Mouse (Mus musculus) forebrain, embryonic 14.5 days (tissue): ENCODE measurements around the gene Lair1. TPM values are rescaled to one million over a fixed set of nuclear protein-coding genes. Genes with fewer than 3 reads are reported as not detected.

ENCODE experiments used
- polyA plus RNA-seq: library from polyadenylated mRNA; unstranded; fragments of >200 nt; fragmentation: Nextera tagmentation; extraction: Ambion mirVana; gene quantifications from 2 replicates; pipeline ENCODE4 v1.2.1, GENCODE M21; 2014

Lair1 gene
- polyA plus RNA-seq, 1 experiment from 2014 or later, result 1.8 TPM

Other genes with a start within 250 kb of the Lair1 start
- gene Gm15448, start 237.5 kb downstream of the Lair1 start, polyA plus RNA-seq, result not detected in 2 replicates
- not detected in 2 replicates for gene Pira2, start 218.2 kb downstream of the Lair1 start, polyA plus RNA-seq
- gene Gm14548, start 165.1 kb downstream of the Lair1 start, polyA plus RNA-seq, result not detected in 2 replicates
- not detected in 2 replicates for gene Lilra6, start 147.7 kb downstream of the Lair1 start, polyA plus RNA-seq
- gene Ttyh1, start 56.2 kb upstream of the Lair1 start, polyA plus RNA-seq, result 61.6 and 68.0 TPM in 2 replicates
- gene Leng8, start 73.8 kb upstream of the Lair1 start, polyA plus RNA-seq, result 43.0 and 59.2 TPM in 2 replicates
- gene Leng9, start 87.2 kb upstream of the Lair1 start, polyA plus RNA-seq, result 3.1 and 3.9 TPM in 2 replicates
- gene Cdc42ep5, start 101.7 kb upstream of the Lair1 start, polyA plus RNA-seq, result 5.6 and 5.9 TPM in 2 replicates
- not detected in 2 replicates for gene Lilra5, start 174.6 kb upstream of the Lair1 start, polyA plus RNA-seq